Mouse (Mus musculus): ENCODE data around the gene Dclk2. TPM values are rescaled to one million over a fixed set of nuclear protein-coding genes. Genes with fewer than 3 reads are reported as not detected.

Dclk2 gene
- polyA plus RNA-seq, 1 experiment from 2014 or later, result 5.7 TPM

GRCm38 (mm10) chr3:86807750-86808467, 112.7 kb downstream of the Dclk2 start:
- no peak overlapping the region for H3K4me2 ChIP-seq (ENCODE audit: low read depth, low read length)
- no peak overlapping the region for H3K4me3 ChIP-seq (ENCODE audit: low read depth, low read length)
- H3K9me3 ChIP-seq (ENCODE audit: low read length), result no peaks in the 10 kb centered on the region
- H3K9ac ChIP-seq (replicated peaks), result no peak overlapping the region
- ATAC-seq, result peak; percentile 30; the same call in 1 of the 2 replicates
- no peaks in the 10 kb centered on the region for H3K36me3 ChIP-seq (replicated peaks; ENCODE audit: insufficient read depth, low read length)
- TF ChIP-seq CTCF (IDR thresholded peaks at IDR 0.05; ENCODE audit: low read depth), result peak; percentile 78
- TF ChIP-seq EP300 (IDR thresholded peaks at IDR 0.05; ENCODE audit: low read depth), result no peak
- no peaks in the 10 kb centered on the region for H3K4me1 ChIP-seq (ENCODE audit: insufficient read depth)
- WGBS (ENCODE audit: insufficient replicate concordance), result 73% methylated on average over 14 of the region's 14 CpGs
- no peak overlapping the region for H3K27ac ChIP-seq (ENCODE audit: low read depth)
- DNase-seq, result peak; percentile 55
- no peaks in the 10 kb centered on the region for H3K27me3 ChIP-seq (ENCODE audit: insufficient read depth, low read length)

- H3K9me3 ChIP-seq (ENCODE audit: low read length), result no peaks in the 10 kb centered on the region
- ATAC-seq, result no peak
- DNase-seq, result no peak
- WGBS (ENCODE audit: insufficient replicate concordance), result 89% methylated on average over 9 of the region's 9 CpGs
- no peaks in the 10 kb centered on the region for H3K27me3 ChIP-seq (ENCODE audit: insufficient read depth, low read length)
- no peak overlapping the region for H3K9ac ChIP-seq (replicated peaks)
- H3K4me3 ChIP-seq (ENCODE audit: low read depth, low read length), result no peak overlapping the region
- H3K27ac ChIP-seq (ENCODE audit: low read depth), result no peak overlapping the region
- no peak for TF ChIP-seq CTCF (IDR thresholded peaks at IDR 0.05; ENCODE audit: low read depth)
- no peak for TF ChIP-seq EP300 (IDR thresholded peaks at IDR 0.05; ENCODE audit: low read depth)
- H3K4me2 ChIP-seq (ENCODE audit: low read depth, low read length), result no peak overlapping the region
- H3K4me1 ChIP-seq (ENCODE audit: insufficient read depth), result peaks cover 2% of the 10 kb centered on the region
- H3K36me3 ChIP-seq (replicated peaks; ENCODE audit: insufficient read depth, low read length), result no peaks in the 10 kb centered on the region
Observed at GRCm38 (mm10) chr3:86806834-86807233, 113.8 kb downstream of the Dclk2 start.

GRCm38 (mm10) chr3:86804265-86804664, 116.4 kb downstream of the Dclk2 start:
- no peaks in the 10 kb centered on the region for H3K36me3 ChIP-seq (replicated peaks; ENCODE audit: insufficient read depth, low read length)
- no peak overlapping the region for H3K4me3 ChIP-seq (ENCODE audit: low read depth, low read length)
- no peak overlapping the region for H3K4me2 ChIP-seq (ENCODE audit: low read depth, low read length)
- no peak overlapping the region for H3K27ac ChIP-seq (ENCODE audit: low read depth)
- 83% methylated on average over 9 of the region's 9 CpGs for WGBS (ENCODE audit: insufficient replicate concordance)
- H3K9me3 ChIP-seq (ENCODE audit: low read length), result no peaks in the 10 kb centered on the region
- ATAC-seq (no peak), DNase-seq (no peak)
- no peak for TF ChIP-seq EP300 (IDR thresholded peaks at IDR 0.05; ENCODE audit: low read depth)
- no peak for TF ChIP-seq CTCF (IDR thresholded peaks at IDR 0.05; ENCODE audit: low read depth)
- no peak overlapping the region for H3K9ac ChIP-seq (replicated peaks)
- no peaks in the 10 kb centered on the region for H3K27me3 ChIP-seq (ENCODE audit: insufficient read depth, low read length)
- peaks cover 12% of the 10 kb centered on the region for H3K4me1 ChIP-seq (ENCODE audit: insufficient read depth)

- Histone ChIP-seq H3K27me3 (ENCODE audit: insufficient read depth, low read length) (no peaks in the 10 kb centered on the region), H3K9me3 (ENCODE audit: low read length) (no peaks in the 10 kb centered on the region), H3K4me2 (ENCODE audit: low read depth, low read length) (no peak overlapping the region), H3K9ac (replicated peaks) (no peak overlapping the region), H3K4me3 (ENCODE audit: low read depth, low read length) (no peak overlapping the region), H3K4me1 (ENCODE audit: insufficient read depth) (peaks cover 12% of the 10 kb centered on the region), H3K27ac (ENCODE audit: low read depth) (no peak overlapping the region), H3K36me3 (replicated peaks; ENCODE audit: insufficient read depth, low read length) (no peaks in the 10 kb centered on the region)
- DNase-seq, result peak; percentile 21
- no peak for TF ChIP-seq CTCF (IDR thresholded peaks at IDR 0.05; ENCODE audit: low read depth)
- WGBS (ENCODE audit: insufficient replicate concordance), result 42% methylated on average over 8 of the region's 8 CpGs
- ATAC-seq, result no peak
Observed at GRCm38 (mm10) chr3:86802825-86803224, 117.8 kb downstream of the Dclk2 start.

- DNase-seq (no peak), ATAC-seq (no peak)
- 70% methylated on average over 8 of the region's 8 CpGs for WGBS (ENCODE audit: insufficient replicate concordance)
- Histone ChIP-seq H3K9ac (replicated peaks) (no peak overlapping the region), H3K9me3 (ENCODE audit: low read length) (no peaks in the 10 kb centered on the region), H3K27ac (ENCODE audit: low read depth) (no peak overlapping the region), H3K27me3 (ENCODE audit: insufficient read depth, low read length) (no peaks in the 10 kb centered on the region), H3K4me3 (ENCODE audit: low read depth, low read length) (no peak overlapping the region), H3K4me1 (ENCODE audit: insufficient read depth) (peaks cover 12% of the 10 kb centered on the region), H3K4me2 (ENCODE audit: low read depth, low read length) (no peak overlapping the region), H3K36me3 (replicated peaks; ENCODE audit: insufficient read depth, low read length) (no peaks in the 10 kb centered on the region)
- no peak for TF ChIP-seq EP300 (IDR thresholded peaks at IDR 0.05; ENCODE audit: low read depth)
- no peak for TF ChIP-seq CTCF (IDR thresholded peaks at IDR 0.05; ENCODE audit: low read depth)
Observed at GRCm38 (mm10) chr3:86800841-86801240, 119.8 kb downstream of the Dclk2 start.

GRCm38 (mm10) chr3:86799041-86799440, 121.6 kb downstream of the Dclk2 start:
- ATAC-seq, result peak; percentile 99
- Histone ChIP-seq H3K9ac (replicated peaks) (peak overlapping the region; percentile 55), H3K4me3 (ENCODE audit: low read depth, low read length) (peak overlapping the region; percentile 49), H3K36me3 (replicated peaks; ENCODE audit: insufficient read depth, low read length) (no peaks in the 10 kb centered on the region), H3K27ac (ENCODE audit: low read depth) (peak overlapping the region; percentile 75), H3K27me3 (ENCODE audit: insufficient read depth, low read length) (no peaks in the 10 kb centered on the region), H3K4me2 (ENCODE audit: low read depth, low read length) (peak overlapping the region; percentile 66), H3K9me3 (ENCODE audit: low read length) (no peaks in the 10 kb centered on the region), H3K4me1 (ENCODE audit: insufficient read depth) (peaks cover 12% of the 10 kb centered on the region)
- 58% methylated on average over 9 of the region's 9 CpGs for WGBS (ENCODE audit: insufficient replicate concordance)
- peak; percentile 39 for TF ChIP-seq CTCF (IDR thresholded peaks at IDR 0.05; ENCODE audit: low read depth)
- TF ChIP-seq EP300 (IDR thresholded peaks at IDR 0.05; ENCODE audit: low read depth), result peak; percentile 90
- peak; percentile 71 for DNase-seq
